Mouse (Mus musculus) cortical plate, adult 2 months (tissue): ENCODE data around the gene Ccdc194.

Experiments
- CTCF ChIP-seq: fragments of 200-500 bp; IDR thresholded peaks from 2 replicates; pipeline ENCODE4 v1.5.1; 2011; ENCODE audit warnings: mild to moderate bottlenecking, control low read depth, low read length; ENCODE audit not compliant: insufficient read depth; ENCODE audit errors: extremely low read depth
- POLR2A ChIP-seq: fragments of 200-500 bp; IDR thresholded peaks from 2 replicates; pipeline ENCODE4 v1.6.1; 2011; ENCODE audit warnings: mild to moderate bottlenecking, low read length, control low read depth; ENCODE audit not compliant: insufficient read depth; ENCODE audit errors: extremely low read depth

DNA sequence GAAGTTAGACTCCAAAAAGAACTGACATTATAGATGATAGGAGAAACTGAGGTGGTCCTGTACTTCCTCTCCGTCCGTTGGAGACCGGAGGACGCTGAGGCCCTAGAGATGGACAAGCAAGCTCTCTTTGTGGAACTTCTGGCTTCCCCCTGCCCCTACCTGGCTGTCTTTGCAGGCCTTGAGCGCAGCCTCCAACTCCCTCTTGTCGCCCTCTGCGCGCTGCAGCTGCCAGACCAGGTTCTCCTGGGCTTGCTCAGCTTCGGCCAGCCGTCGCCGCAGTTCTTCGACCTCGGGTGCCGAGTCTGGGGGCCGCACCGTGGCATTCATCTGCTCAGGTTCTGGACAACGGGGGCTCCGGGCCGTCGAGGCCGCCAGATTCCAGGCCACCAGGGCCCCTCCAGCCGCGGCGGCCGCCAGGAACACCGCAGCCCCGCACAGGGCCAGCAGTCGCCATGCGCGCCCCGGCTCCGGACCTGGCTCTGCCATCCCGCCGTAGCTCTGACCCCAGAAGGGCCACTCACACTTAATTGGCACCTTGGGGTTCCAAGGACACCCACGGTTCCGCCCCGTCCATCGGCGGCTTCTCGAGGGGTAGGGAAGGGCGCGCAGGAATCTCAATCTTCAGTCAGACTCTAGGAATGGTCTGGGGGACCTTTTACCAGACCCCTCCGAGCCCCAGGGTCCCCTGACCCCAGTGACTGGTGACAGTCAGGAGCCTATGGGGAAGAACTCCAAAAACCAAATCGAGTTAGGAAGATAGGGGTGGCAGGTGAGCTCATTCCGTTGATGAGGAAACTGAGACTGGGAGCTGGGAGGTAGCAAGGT, at the start of gene Ccdc194:
- TF ChIP-seq CTCF (no peak), POLR2A (no peak)
